Mouse (Mus musculus): ENCODE results near the gene Tuba3a.
A peak's percentile ranks its signal among the peaks of the same experiment; 100 is the strongest.

The Tuba3a gene

DNA sequence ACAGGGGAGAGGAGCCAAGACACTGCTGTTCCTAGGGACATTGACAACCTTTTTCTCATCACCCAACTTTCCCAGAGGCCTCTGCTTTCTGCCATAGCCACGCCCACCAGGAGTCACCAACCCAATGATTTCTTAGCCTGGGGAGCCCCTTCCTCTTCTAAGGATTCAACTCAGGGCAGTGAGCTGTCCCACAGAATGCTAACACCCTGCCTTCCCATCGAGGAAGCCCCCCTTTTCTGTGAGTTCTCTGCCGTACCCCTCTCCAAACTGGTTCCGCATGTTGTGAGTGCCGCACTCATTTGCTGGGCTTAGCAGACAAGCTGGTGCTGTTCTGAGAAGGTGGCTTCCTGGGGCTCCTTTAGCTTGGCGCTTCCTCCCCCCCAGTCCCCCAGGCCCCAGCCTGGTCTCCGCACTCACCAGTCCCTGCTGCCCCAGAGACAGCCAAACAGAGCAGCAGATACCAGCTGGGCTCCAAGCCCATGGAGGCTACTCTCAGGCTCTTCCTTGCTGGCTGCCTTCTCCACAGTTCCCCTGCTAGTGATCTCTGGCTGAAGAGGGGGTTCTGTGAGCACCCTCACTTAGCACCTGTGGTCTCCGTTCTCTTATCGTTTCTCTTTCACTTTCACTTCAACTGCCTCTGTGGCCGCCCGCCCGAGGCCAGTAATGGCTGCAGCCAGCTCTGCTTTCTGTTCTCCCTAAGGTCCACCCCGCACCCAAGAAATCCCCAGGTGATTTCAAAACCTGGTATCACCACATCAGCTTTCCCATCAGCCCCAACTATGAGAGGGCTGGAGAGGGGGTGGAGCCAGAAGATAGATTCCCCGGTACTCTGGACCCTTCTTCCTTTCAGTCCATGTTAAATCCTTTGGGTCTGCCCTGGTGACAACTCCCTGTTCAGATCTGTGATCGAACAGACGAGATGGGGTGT, 54.5 kb downstream of the Tuba3a start, which contains the start of gene Tapbpl:
Gene Tapbpl (minus strand): TSS at position 744 of the 928 bp plus-strand sequence.
- DNase-seq (ENCODE audit: low read depth, low spot score), result peak; percentile 42

DNA sequence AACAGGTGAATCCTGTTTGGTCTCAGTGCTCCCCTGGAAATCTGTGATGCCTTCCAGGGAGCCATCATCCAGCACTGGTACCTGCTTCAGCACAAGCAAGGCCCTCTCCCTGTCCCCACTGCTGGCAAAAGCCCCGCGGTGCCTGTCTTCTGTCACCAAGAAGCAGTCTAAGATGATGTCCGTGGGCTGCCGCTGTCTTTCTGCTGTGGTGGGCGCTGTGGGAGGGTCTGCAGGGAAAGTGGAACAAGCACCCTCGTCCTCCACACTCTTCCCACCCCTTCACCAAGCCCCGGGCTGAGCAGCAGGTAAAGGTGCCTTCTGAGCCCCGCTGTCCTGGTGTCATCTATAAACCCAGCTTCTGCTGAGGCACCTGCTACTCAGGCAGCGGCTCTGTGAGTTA, 55.3 kb downstream of the Tuba3a start:
- no peak for DNase-seq (ENCODE audit: low read depth, low spot score)

Measured in skeletal muscle tissue, adult 2 months (tissue).